ENCODE assay signal across 21 mouse cellular contexts in genomic region chr14:75461770-75462169, GRCm38 (mm10). TPM values are rescaled to one million over a fixed set of nuclear protein-coding genes. Genes with fewer than 3 reads are reported as not detected.
"Had no signal": no experiment of that assay in that cellular context is flagged by ENCODE, and none has a peak within 500 bp of the region (broad histone marks: within the 10 kb centered on the region; RNA-seq: fewer than 3 reads in every experiment).

No protein-coding gene starts in this region.

- H3K9me3 ChIP-seq: lung, embryonic 15.5 days; midbrain, embryonic 12.5 days; midbrain, embryonic 15.5 days; neural tube, embryonic 12.5 days; stomach, embryonic 15.5 days had no signal

- H3K4me2 ChIP-seq: lung, embryonic 15.5 days; midbrain, embryonic 12.5 days; midbrain, embryonic 15.5 days; neural tube, embryonic 12.5 days; stomach, embryonic 15.5 days had no signal

- H3K9ac ChIP-seq: liver, postnatal 0 days; lung, embryonic 15.5 days; midbrain, embryonic 12.5 days; midbrain, embryonic 15.5 days; neural tube, embryonic 12.5 days; stomach, embryonic 15.5 days had no signal

- H3K27ac ChIP-seq: lung, embryonic 15.5 days; macrophage; midbrain, embryonic 12.5 days; midbrain, embryonic 15.5 days; neural tube, embryonic 12.5 days; stomach, embryonic 15.5 days; stomach, postnatal 0 days had no signal

- H3K36me3 ChIP-seq: lung, embryonic 15.5 days; midbrain, embryonic 12.5 days; midbrain, embryonic 15.5 days; neural tube, embryonic 12.5 days; stomach, embryonic 15.5 days had no signal

- H3K27me3 ChIP-seq: midbrain, embryonic 15.5 days; neural tube, embryonic 12.5 days had no signal

- ATAC-seq: liver, postnatal 0 days; lung, postnatal 0 days; midbrain, embryonic 15.5 days had no signal

- H3K4me3 ChIP-seq: lung, embryonic 15.5 days; megakaryocyte, embryonic 14.5 days; midbrain, embryonic 12.5 days; midbrain, embryonic 15.5 days; neural tube, embryonic 12.5 days; stomach, embryonic 15.5 days had no signal

- DNase-seq: liver, postnatal 0 days; lung, adult 2 months; lung, postnatal 14 days; lung, postnatal 36 days; right cerebral cortex, postnatal 14 days; thymus, adult 2 months; thymus, postnatal 25 days; thymus, postnatal 4 days had no signal

RNA-seq across cellular contexts. Expression of gene Siah3, which starts 6.0 kb away (rescaled TPM):
- total RNA-seq: megakaryocyte progenitor cell, adult 5-6 weeks; monocyte, adult 5-6 weeks; neutrophil, adult 5-6 weeks had no signal
- polyA plus RNA-seq: lung, embryonic 15.5 days; lung, postnatal 0 days; macrophage; stomach, postnatal 0 days; testis, adult 2 months had no signal
